Mouse (Mus musculus): Measurements from ENCODE around the gene Dhdh. TPM values are rescaled to one million over a fixed set of nuclear protein-coding genes. Genes with fewer than 3 reads are reported as not detected.
A peak's percentile ranks its signal among the peaks of the same experiment; 100 is the strongest.
"Not testable (repeated sequence)": the region's sequence is repeated elsewhere in the genome, so short reads cannot be mapped to it uniquely, and the experiment has no call there.

The Dhdh gene
- polyA plus RNA-seq, 1 experiment from 2014 or later = 2.2 TPM

DNA sequence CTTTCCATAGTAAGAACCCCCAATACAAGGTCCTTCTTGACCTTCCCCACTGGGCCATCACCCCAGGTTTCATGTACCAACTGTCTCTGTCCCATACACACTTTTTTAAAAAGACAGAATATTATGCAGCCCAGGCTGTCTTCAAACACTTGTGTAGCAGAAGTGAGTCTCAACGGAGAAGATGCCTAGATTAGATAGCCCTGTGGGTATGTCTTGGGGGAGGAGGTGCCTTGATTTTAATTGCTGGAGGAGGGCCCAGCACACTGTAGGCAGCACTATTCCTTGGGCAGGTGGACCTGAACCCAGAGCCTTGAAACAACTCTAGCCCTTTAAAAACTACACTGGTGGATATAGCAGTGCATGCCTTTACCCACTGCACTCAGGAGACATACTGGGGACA lies 6.4 kb downstream of the Dhdh start:
- WGBS = 64% methylated on average over 1 of the region's 1 CpGs
- H3K4me1 ChIP-seq (ENCODE audit: control insufficient read depth, insufficient read depth, low read length) = no peaks in the 10 kb centered on the region
- no peak for ATAC-seq
- H3K4me2 ChIP-seq (ENCODE audit: low read depth, low read length) = no peak overlapping the region
- H3K9me3 ChIP-seq (ENCODE audit: control insufficient read depth, low read length) = no peaks in the 10 kb centered on the region
- no peak overlapping the region for H3K27ac ChIP-seq (ENCODE audit: low read length)
- no peak overlapping the region for H3K9ac ChIP-seq (ENCODE audit: low read depth, low read length)
- H3K36me3 ChIP-seq (ENCODE audit: control insufficient read depth, insufficient read depth, low read length) = no peaks in the 10 kb centered on the region
- H3K4me3 ChIP-seq (ENCODE audit: low read length) = no peak overlapping the region
- no peaks in the 10 kb centered on the region for H3K27me3 ChIP-seq (replicated peaks; ENCODE audit: control insufficient read depth, insufficient read depth, low read length)

DNA sequence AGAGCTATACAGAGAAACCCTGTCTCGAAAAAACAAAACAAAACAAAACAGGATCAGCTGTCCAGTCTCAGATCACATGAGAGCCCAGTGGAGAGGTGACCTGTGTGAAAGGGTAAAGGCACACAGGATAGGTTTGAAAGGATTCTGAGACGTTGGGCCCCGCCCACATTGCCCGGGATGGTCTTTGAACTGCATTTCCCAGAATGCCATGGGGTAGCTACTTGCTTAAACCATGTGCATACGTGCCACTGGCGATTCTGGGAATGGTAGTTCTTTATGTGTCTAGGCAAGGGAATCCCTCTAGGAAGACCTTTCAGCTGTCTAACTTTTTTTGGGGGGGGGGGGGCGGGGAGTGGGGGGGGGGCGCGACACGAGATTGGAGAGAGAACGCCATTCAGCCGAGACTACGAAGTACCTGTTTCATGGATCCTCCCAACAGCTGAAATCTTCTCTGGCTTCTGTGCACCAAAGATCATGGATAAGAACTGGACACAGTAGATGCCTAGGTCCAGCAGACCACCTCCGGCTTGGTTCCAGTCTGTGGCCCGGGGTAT lies 7.2 kb downstream of the Dhdh start, which contains the start of gene Tulp2:
Tulp2 (plus strand) TSS at position 504 of the 554 bp plus-strand sequence.
- Histone ChIP-seq H3K4me2 (ENCODE audit: low read depth, low read length) (no peak within 1 kb of the TSS), H3K4me1 (ENCODE audit: control insufficient read depth, insufficient read depth, low read length) (no peaks in the 10 kb centered on the region), H3K9ac (ENCODE audit: low read depth, low read length) (no peak within 1 kb of the TSS), H3K27me3 (replicated peaks; ENCODE audit: control insufficient read depth, insufficient read depth, low read length) (no peaks in the 10 kb centered on the region), H3K36me3 (ENCODE audit: control insufficient read depth, insufficient read depth, low read length) (no peaks in the 10 kb centered on the region), H3K27ac (ENCODE audit: low read length) (no peak within 1 kb of the TSS), H3K9me3 (ENCODE audit: control insufficient read depth, low read length) (no peaks in the 10 kb centered on the region), H3K4me3 (ENCODE audit: low read length) (no peak within 1 kb of the TSS)
- WGBS = 52% methylated on average over 15 of the region's 15 CpGs
- ATAC-seq = peak; percentile 54

DNA sequence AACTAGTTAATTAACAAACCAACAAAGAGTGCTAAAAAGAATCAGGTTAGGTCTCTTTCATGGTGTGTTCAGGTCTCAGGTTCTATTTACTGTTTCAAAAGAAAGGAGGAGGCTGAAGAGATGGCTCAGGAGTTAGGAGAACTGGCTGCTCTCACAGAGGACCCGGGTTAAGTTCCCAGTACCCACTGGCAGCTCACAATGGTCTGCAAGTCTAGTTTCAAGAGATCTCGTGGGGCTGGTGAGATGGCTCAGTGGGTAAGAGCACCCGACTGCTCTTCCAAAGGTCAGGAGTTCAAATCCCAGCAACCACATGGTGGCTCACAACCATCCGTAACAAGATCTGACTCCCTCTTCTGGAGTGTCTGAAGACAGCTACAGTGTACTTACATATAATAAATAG lies 8.3 kb downstream of the Dhdh start:
- H3K4me1 ChIP-seq (ENCODE audit: control insufficient read depth, insufficient read depth, low read length); ATAC-seq: not testable (repeated sequence)
- 67% methylated on average over 3 of the region's 4 CpGs for WGBS

DNA sequence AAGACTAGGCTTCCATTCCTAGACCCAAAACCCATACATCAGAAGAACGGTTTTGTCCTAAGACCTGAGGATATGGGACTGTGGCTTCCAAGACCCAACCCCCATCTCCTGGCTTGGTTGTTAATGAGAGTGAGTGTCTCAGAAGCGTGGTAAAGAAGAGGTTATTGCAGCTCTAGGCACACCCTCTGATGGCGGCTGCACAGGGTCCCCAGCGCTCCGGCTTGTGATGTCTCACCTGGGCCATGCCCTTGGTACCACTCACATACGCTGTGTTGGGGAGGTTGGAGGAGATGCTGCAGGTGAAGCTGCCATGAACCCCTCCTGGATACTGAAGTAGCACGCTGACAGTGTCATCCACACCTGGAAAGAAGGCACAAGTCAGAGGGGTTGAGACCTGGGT lies 9.8 kb downstream of the Dhdh start:
- Histone ChIP-seq H3K27me3 (replicated peaks; ENCODE audit: control insufficient read depth, insufficient read depth, low read length) (no peaks in the 10 kb centered on the region), H3K9ac (ENCODE audit: low read depth, low read length) (no peak overlapping the region), H3K4me1 (ENCODE audit: control insufficient read depth, insufficient read depth, low read length) (no peaks in the 10 kb centered on the region), H3K36me3 (ENCODE audit: control insufficient read depth, insufficient read depth, low read length) (no peaks in the 10 kb centered on the region), H3K4me3 (ENCODE audit: low read length) (no peak overlapping the region), H3K4me2 (ENCODE audit: low read depth, low read length) (no peak overlapping the region), H3K27ac (ENCODE audit: low read length) (no peak overlapping the region), H3K9me3 (ENCODE audit: control insufficient read depth, low read length) (no peaks in the 10 kb centered on the region)
- no peak for ATAC-seq
- 92% methylated on average over 7 of the region's 7 CpGs for WGBS

More for the DNA sequence above, 8.3 kb downstream of the Dhdh start:
- not testable (repeated sequence) for H3K27ac ChIP-seq (ENCODE audit: low read length); H3K27me3 ChIP-seq (replicated peaks; ENCODE audit: control insufficient read depth, insufficient read depth, low read length); H3K36me3 ChIP-seq (ENCODE audit: control insufficient read depth, insufficient read depth, low read length); H3K9ac ChIP-seq (ENCODE audit: low read depth, low read length); H3K9me3 ChIP-seq (ENCODE audit: control insufficient read depth, low read length); H3K4me3 ChIP-seq (ENCODE audit: low read length); H3K4me2 ChIP-seq (ENCODE audit: low read depth, low read length)

DNA sequence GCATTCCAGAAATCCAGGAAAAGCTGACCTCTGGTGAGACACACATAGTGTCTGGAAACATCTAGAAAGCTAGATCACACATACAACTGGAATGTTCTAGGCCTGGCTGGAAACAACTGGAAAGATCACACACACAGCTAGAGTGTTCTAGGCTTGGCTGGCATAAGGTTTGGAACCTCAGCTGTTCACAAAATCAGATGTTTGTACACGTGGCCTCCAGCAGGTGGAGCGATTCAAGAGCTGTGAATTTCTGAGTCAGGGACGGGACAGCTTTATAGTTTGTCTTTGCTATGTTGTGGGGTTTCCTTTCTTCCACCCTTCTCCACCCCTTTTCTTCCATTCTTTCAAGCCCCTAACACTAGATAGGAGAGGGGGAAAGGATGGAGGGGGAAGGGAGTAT lies 11.6 kb downstream of the Dhdh start:
- no peaks in the 10 kb centered on the region for H3K4me1 ChIP-seq (ENCODE audit: control insufficient read depth, insufficient read depth, low read length)
- no peak overlapping the region for H3K4me2 ChIP-seq (ENCODE audit: low read depth, low read length)
- WGBS = 2% methylated on average over 3 of the region's 3 CpGs
- no peak overlapping the region for H3K9ac ChIP-seq (ENCODE audit: low read depth, low read length)
- no peak overlapping the region for H3K27ac ChIP-seq (ENCODE audit: low read length)
- H3K4me3 ChIP-seq (ENCODE audit: low read length) = no peak overlapping the region
- ATAC-seq = peak; percentile 18; the same call in 1 of the 2 replicates
- H3K36me3 ChIP-seq (ENCODE audit: control insufficient read depth, insufficient read depth, low read length) = no peaks in the 10 kb centered on the region
- H3K9me3 ChIP-seq (ENCODE audit: control insufficient read depth, low read length) = no peaks in the 10 kb centered on the region
- no peaks in the 10 kb centered on the region for H3K27me3 ChIP-seq (replicated peaks; ENCODE audit: control insufficient read depth, insufficient read depth, low read length)

DNA sequence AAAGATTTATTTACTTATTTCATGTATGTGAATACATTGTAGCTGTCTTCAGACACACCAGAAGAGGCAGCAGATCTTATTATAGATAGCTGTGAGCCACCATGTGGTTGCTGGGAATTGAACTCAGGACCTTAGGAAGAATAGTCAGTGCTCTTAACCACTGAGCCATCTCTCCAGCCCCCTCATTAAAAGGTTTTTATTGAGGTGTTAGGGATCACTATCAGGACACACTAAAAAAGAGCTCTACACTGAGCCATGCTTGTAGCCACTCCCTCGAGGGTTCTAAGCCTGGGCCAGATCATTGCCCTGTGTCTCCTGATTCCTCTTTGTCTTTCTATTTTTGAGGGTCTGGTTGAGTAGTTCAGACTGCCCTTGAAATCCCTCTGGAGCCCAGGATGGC lies 12.2 kb downstream of the Dhdh start:
- Histone ChIP-seq H3K9me3 (ENCODE audit: control insufficient read depth, low read length) (no peaks in the 10 kb centered on the region), H3K36me3 (ENCODE audit: control insufficient read depth, insufficient read depth, low read length) (no peaks in the 10 kb centered on the region), H3K27me3 (replicated peaks; ENCODE audit: control insufficient read depth, insufficient read depth, low read length) (no peaks in the 10 kb centered on the region), H3K4me1 (ENCODE audit: control insufficient read depth, insufficient read depth, low read length) (no peaks in the 10 kb centered on the region), H3K27ac (ENCODE audit: low read length) (no peak overlapping the region), H3K9ac (ENCODE audit: low read depth, low read length) (no peak overlapping the region), H3K4me3 (ENCODE audit: low read length) (no peak overlapping the region), H3K4me2 (ENCODE audit: low read depth, low read length) (no peak overlapping the region)
- 39% methylated on average over 1 of the region's 1 CpGs for WGBS
- ATAC-seq = no peak

DNA sequence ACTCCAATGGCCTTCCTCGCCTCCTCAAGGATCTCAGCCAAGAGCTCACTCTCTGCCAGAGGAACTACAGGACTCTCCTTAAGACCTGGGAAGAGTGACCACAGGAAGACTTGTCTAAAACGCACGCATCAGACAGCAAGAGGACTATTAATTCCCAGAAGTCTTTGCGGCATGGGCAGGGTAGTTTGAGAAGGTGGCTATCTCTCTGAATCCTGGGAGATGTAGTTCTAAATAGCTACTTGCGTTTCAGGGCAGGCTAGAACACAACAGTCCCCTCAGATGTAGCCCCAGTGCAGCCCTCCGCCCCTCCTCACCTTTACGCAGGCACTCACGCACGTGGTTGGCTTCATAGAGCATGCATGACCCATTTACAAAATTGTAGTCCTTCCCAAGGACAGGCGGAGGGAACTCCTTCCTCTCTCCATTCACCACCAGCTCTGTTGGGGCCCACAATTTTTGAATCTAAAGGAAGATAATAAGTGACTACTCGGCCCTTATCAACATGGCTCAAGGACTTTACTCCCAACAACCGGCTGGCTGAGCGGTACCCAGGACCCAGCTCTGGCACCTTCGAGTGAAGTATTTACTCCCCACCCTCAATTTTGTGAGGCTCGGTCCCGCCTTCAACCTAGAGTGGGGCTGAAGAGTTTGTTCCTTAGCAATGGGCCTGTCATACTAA lies 13.2 kb downstream of the Dhdh start:
- H3K4me2 ChIP-seq (ENCODE audit: low read depth, low read length) = peak overlapping the region; percentile 45
- peak; percentile 79 for ATAC-seq
- H3K9ac ChIP-seq (ENCODE audit: low read depth, low read length) = peak overlapping the region; percentile 58
- H3K4me3 ChIP-seq (ENCODE audit: low read length) = peak overlapping the region; percentile 30
- H3K27ac ChIP-seq (ENCODE audit: low read length) = peak overlapping the region; percentile 76
- 56% methylated on average over 16 of the region's 16 CpGs for WGBS
- H3K9me3 ChIP-seq (ENCODE audit: control insufficient read depth, low read length) = no peaks in the 10 kb centered on the region
- no peaks in the 10 kb centered on the region for H3K36me3 ChIP-seq (ENCODE audit: control insufficient read depth, insufficient read depth, low read length)
- H3K4me1 ChIP-seq (ENCODE audit: control insufficient read depth, insufficient read depth, low read length) = no peaks in the 10 kb centered on the region
- H3K27me3 ChIP-seq (replicated peaks; ENCODE audit: control insufficient read depth, insufficient read depth, low read length) = no peaks in the 10 kb centered on the region

DNA sequence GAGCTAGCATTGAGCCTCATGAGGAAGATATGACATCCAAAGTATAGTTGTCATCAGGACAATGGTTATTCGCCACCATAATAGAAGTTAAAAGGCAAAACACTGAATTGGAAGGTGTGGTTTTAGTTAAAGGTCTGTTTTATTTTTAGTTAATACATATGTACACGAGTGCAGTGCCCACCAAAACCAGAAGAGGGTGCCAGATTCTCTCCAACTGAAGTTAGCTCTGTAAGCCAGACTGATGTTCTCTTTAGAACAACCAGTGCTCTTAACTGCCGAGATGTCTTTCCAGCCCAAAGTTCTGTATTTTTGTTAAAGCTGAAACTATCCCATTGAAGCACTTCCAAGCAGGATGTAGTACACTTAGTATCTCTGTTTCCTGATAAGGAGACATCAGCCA lies 17.7 kb downstream of the Dhdh start:
- Histone ChIP-seq H3K27ac (ENCODE audit: low read length) (no peak overlapping the region), H3K4me1 (ENCODE audit: control insufficient read depth, insufficient read depth, low read length) (peaks cover 6% of the 10 kb centered on the region), H3K4me3 (ENCODE audit: low read length) (no peak overlapping the region), H3K4me2 (ENCODE audit: low read depth, low read length) (no peak overlapping the region), H3K9ac (ENCODE audit: low read depth, low read length) (no peak overlapping the region), H3K9me3 (ENCODE audit: control insufficient read depth, low read length) (no peaks in the 10 kb centered on the region), H3K36me3 (ENCODE audit: control insufficient read depth, insufficient read depth, low read length) (no peaks in the 10 kb centered on the region), H3K27me3 (replicated peaks; ENCODE audit: control insufficient read depth, insufficient read depth, low read length) (no peaks in the 10 kb centered on the region)
- WGBS = 10% methylated on average over 3 of the region's 3 CpGs
- no peak for ATAC-seq

DNA sequence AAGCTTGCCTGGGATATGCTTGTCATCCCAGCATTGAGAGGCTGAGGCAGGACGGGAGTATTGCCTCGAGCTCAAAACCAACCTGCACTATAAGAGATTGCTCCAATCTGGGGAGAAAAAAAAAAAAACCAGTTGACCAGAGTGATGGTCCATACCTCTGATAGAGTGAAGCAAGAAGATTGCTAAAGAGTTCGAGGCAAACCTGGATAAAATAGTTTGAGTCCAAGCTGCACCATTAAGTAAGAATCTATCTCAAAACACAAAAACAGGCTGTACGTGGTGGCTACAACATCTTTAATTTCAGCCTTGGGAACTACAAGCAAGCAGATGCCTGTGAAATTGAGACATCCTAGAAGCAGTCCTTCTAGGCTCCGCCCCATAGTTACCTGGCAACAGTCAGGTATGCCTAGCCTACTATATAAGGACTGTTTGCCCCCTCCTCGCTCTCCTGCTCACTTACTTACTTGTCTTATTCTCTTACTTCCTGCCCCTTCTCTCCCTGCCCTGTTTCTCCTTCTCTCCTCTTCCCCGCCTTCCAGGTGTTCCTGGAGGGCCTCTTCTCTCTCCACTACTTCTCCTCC lies 21.4 kb downstream of the Dhdh start:
- Histone ChIP-seq H3K9me3 (ENCODE audit: control insufficient read depth, low read length) (no peaks in the 10 kb centered on the region), H3K27me3 (replicated peaks; ENCODE audit: control insufficient read depth, insufficient read depth, low read length) (no peaks in the 10 kb centered on the region), H3K9ac (ENCODE audit: low read depth, low read length) (peak overlapping the region; percentile 88), H3K4me3 (ENCODE audit: low read length) (peak overlapping the region; percentile 85), H3K4me2 (ENCODE audit: low read depth, low read length) (peak overlapping the region; percentile 57), H3K4me1 (ENCODE audit: control insufficient read depth, insufficient read depth, low read length) (peaks cover 15% of the 10 kb centered on the region), H3K36me3 (ENCODE audit: control insufficient read depth, insufficient read depth, low read length) (no peaks in the 10 kb centered on the region; the same call in 1 of the 2 replicates), H3K27ac (ENCODE audit: low read length) (no peak overlapping the region)
- ATAC-seq = peak; percentile 15; the same call in 1 of the 2 replicates
- 34% methylated on average over 7 of the region's 7 CpGs for WGBS
